Mouse (Mus musculus) large intestine, adult 2 months (tissue): ENCODE results near the gene Mrpl42. TPM values are rescaled to one million over a fixed set of nuclear protein-coding genes. Genes with fewer than 3 reads are reported as not detected.

Experiments used
- DNase-seq: peaks from one replicate; pipeline ENCODE4 v3.0.0-alpha.2; 2012; ENCODE audit warnings: low read depth, low spot score
- WGBS: fragments of 180-500 bp; shearing (Covaris S2); methylation state at CpG from one replicate; pipeline ENCODE4 v1.1.7; 2018; 5-methylcytosine and 5-hydroxymethylcytosine counted together
- polyA plus RNA-seq: library from polyadenylated mRNA; depleted of rRNA; stranded (reverse); fragments of >200 nt; gene quantifications from 2 replicates; pipeline ENCODE4 v1.2.3, GENCODE M21; 2012

Gene Mrpl42
- polyA plus RNA-seq, 1 experiment, result 148 TPM

GRCm38 (mm10) chr10:95525037-95525675, 23.4 kb upstream of the Mrpl42 start:
- no peak for DNase-seq
- 15% methylated on average over 6 of the region's 6 CpGs for WGBS

GRCm38 (mm10) chr10:95517656-95518055, 15.9 kb upstream of the Mrpl42 start:
- WGBS, result 78% methylated on average over 6 of the region's 6 CpGs
- no peak for DNase-seq

- WGBS, result under 1% methylated on average over 80 of the region's 80 CpGs
Observed at GRCm38 (mm10) chr10:95515293-95515931, 13.7 kb upstream of the Mrpl42 start.

GRCm38 (mm10) chr10:95514656-95515292, 13.0 kb upstream of the Mrpl42 start, which contains the start of gene Ube2n:
Gene Ube2n (plus strand): TSS chr10:95515145.
- WGBS, result under 1% methylated on average over 81 of the region's 81 CpGs
- peak; percentile 80 for DNase-seq

More at GRCm38 (mm10) chr10:95515293-95515931, 13.7 kb upstream of the Mrpl42 start:
- DNase-seq, result no peak

GRCm38 (mm10) chr10:95513768-95514556, 12.2 kb upstream of the Mrpl42 start:
- WGBS, result 36% methylated on average over 15 of the region's 15 CpGs
- no peak for DNase-seq

- 80% methylated on average over 8 of the region's 8 CpGs for WGBS
- DNase-seq, result no peak
Observed at GRCm38 (mm10) chr10:95512635-95513034, 10.9 kb upstream of the Mrpl42 start.

- WGBS, result 81% methylated on average over 3 of the region's 3 CpGs
- no peak for DNase-seq
Observed at GRCm38 (mm10) chr10:95509263-95509662, 7.5 kb upstream of the Mrpl42 start.

- DNase-seq, result no peak
- 68% methylated on average over 6 of the region's 6 CpGs for WGBS
Observed at GRCm38 (mm10) chr10:95508793-95509192, 7.1 kb upstream of the Mrpl42 start.

- DNase-seq, result no peak
- WGBS, result 80% methylated on average over 8 of the region's 8 CpGs
Observed at GRCm38 (mm10) chr10:95508126-95508525, 6.4 kb upstream of the Mrpl42 start.

GRCm38 (mm10) chr10:95504341-95504740, 2.6 kb upstream of the Mrpl42 start:
- no peak for DNase-seq
- WGBS, result 0% methylated on average over 1 of the region's 1 CpGs

- DNase-seq, result no peak
- WGBS, result 87% methylated on average over 14 of the region's 14 CpGs
Observed at GRCm38 (mm10) chr10:95503443-95504235, 1.9 kb upstream of the Mrpl42 start.

GRCm38 (mm10) chr10:95501033-95501432, 707 bp downstream of the Mrpl42 start:
- DNase-seq, result no peak
- WGBS, result 0% methylated on average over 7 of the region's 7 CpGs

GRCm38 (mm10) chr10:95494268-95494667, 7.5 kb downstream of the Mrpl42 start:
- DNase-seq, result no peak
- 93% methylated on average over 5 of the region's 5 CpGs for WGBS

GRCm38 (mm10) chr10:95489653-95490052, 12.1 kb downstream of the Mrpl42 start:
- no peak for DNase-seq
- 67% methylated on average over 2 of the region's 2 CpGs for WGBS

- WGBS, result 81% methylated on average over 11 of the region's 11 CpGs
- DNase-seq, result no peak
Observed at GRCm38 (mm10) chr10:95477516-95477915, 24.2 kb downstream of the Mrpl42 start.

GRCm38 (mm10) chr10:95475923-95476322, 25.8 kb downstream of the Mrpl42 start:
- peak; percentile 57 for DNase-seq
- WGBS, result 8% methylated on average over 10 of the region's 10 CpGs

- 92% methylated on average over 11 of the region's 11 CpGs for WGBS
- no peak for DNase-seq
Observed at GRCm38 (mm10) chr10:95471889-95472547, 29.7 kb downstream of the Mrpl42 start.

- 66% methylated on average over 3 of the region's 3 CpGs for WGBS
Observed at GRCm38 (mm10) chr10:95471186-95471585, 30.6 kb downstream of the Mrpl42 start.

GRCm38 (mm10) chr10:95468894-95469293, 32.8 kb downstream of the Mrpl42 start:
- DNase-seq, result no peak
- WGBS, result 85% methylated on average over 4 of the region's 4 CpGs

More at GRCm38 (mm10) chr10:95471186-95471585, 30.6 kb downstream of the Mrpl42 start:
- DNase-seq, result no peak
